Mouse (Mus musculus) frontal cortex, postnatal 36 days (tissue): ENCODE data around the gene Esam.
A peak's percentile ranks its signal among the peaks of the same experiment; 100 is the strongest.

Source experiments
- DNase-seq, 2 experiments: peaks; one replicate each; pipeline ENCODE4 v3.0.0; 2022; ENCODE audit warnings: low spot score in 2 of 2

Esam gene

DNA sequence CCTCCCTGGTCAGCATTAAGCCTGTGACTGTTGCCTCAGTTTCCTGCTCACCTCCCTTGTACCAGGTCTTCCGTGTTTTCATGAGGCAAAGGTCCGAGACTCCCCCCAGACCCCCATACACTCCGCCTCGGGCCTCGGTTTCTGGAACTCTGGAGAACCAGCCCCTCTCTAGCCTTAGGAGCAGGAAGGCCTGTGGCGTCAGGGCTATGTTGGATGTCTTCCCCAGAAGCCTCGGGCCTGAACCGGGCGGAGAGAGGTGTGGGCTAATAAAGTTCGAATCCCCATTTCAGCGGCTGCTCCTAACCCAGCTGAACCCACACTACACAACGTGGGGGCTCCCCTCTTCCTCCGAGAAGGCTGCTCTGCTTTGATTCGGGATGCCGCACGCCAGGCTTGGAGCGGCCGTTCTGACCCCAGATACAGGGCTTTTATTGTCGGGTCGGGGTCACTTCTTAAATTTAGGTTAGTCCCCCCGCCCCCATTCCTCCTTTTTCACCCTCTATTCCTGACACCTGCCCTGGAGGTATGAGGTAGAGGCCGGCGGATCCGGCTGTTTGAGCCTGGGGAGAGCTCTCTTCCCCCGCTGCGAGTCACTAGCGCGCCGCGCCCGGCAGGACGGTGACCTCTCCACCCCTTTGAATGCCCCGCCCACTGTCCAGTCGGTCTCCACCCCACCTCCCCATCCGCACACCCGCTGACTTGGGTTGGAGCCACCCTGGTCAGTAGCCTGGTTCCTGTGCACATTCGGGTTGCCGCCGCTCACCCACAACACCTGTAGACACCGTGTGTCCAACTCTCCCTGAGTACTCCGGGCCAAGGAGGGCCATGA lies at the start of gene Esam:
Gene Esam, plus strand, starts transcription at position 683 of the 829 bp plus-strand sequence.
- DNase-seq = no peak

DNA sequence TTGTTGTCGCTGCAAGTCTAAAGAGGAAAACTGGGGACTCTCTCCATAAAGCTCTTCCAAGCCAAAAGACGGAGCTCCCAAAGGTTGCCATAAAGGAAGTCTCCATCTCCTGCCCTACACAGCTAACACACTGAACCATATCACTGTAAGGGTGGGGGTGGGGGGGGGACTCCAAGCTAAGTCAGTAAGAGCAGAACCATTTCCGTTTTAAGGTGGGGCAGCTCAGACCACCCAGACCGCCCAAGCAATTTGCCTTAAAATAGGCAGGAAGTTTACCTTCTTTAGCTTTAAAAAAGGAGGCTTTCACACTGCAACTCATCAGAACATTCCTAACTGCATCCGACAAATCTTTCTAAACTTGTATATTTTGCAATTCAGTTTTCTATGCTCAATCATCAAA lies 42.7 kb upstream of the Esam start:
- no peak for DNase-seq

DNA sequence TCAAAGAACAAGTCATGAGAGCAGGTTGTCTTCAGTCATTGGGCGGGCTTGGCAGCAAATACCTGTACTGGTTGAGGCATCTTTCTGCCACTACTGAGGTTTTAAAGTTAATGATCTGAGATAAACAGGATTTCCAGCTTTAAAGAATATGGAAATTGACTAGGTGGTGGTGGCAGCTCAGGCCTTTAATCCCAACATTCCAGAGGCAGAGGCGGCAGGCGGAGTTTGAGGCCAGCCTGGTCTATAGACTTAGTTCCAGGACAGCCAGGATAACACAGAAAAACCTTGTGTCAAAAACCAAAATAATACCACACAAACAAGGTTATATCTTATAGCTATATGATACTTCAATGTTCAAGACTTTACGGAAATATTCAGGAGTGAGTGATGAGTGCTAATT lies 39.8 kb upstream of the Esam start:
- no peak for DNase-seq

DNA sequence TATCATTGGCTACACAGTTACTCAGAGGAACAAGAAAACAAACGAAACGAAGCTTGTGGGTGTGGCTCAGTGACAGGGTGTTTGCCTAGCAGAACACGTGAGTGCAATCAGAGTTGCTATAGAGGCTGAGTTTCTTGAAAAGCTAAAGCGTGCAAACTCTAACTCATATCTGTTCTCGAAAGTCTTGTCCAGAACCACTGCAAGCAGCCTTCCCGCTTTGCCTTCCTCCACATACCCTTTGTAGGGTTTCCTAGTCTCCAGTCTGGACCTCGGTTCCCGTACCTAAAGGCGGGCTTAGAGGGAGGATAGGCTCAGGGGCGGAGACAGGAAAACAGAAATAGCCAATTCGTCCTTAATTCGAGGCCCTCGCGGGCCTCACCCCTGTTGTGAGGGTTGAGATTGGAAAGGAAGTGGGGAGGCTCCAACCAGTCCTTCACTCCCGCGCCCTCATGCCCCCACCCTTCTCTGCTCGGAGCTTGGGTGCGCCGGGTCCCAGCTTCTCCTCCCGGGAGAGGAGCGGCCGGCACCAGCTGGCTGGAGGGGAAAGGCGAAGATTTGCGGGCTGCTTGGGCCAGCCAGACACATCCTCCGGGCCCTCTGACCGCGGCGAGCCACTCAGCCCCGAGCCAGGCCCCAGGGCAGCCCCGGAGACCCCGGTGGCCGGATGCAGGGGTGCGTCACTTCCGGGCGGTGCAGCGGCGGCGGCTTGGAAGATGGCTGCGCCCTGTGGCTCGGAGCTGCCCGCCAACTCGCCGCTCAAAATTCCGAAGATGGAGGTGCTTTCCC lies 39.1 kb upstream of the Esam start, which contains the start of gene Msantd2:
Gene Msantd2, plus strand, starts transcription at position 709 of the 786 bp plus-strand sequence.
- peak; percentile 83 to 89 for DNase-seq

DNA sequence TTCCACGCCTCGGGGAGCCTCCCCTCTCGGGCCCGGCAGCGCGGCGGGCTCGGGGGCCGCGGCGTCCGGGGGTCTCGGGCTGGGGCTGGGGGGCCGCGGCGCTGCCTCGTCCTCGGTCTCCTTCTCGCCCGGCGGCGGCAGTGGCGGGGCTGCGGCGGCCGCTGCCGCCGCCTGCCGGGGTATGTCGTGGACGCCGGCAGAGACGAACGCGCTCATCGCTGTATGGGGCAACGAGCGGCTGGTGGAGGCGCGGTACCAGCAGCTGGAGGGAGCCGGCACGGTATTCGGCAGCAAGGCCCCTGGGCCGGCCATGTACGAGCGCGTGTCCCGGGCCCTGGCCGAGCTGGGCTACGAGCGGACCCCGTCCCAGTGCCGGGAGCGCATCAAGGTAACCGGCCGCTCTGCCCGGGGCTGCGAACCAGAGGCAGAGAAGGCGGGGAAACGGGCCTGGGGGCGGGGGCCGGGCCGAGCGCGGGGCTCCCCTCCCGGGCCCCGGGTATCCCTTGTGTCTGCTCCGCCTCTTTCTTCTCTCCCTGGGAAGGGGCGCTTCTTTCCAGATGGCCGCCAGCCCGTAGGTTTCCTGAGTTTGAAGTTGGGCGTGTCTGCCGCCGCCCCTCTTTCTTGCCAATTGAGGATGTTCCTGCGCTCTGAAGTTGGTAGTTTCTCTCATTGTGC lies 38.3 kb upstream of the Esam start:
- DNase-seq = peak; percentile 28 to 36

DNA sequence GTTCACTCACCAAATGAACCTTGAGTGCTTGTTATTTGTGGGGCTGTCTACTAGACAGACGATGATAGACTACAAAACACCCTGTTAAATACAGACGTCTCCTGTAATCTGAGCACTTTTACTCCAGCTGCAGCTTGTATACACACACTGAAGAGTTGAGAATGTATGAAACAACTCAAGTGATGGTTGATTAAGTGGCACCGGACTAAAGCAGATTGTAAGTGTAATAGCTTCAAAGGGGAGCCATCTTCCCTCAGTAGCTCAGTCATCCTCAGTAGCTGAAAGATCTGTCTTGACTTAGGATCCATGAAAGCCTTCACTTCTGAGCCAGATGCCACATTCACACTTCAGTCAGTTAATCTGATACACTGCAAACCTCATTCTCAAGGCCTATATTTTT lies 32.1 kb upstream of the Esam start:
- DNase-seq = no peak

DNA sequence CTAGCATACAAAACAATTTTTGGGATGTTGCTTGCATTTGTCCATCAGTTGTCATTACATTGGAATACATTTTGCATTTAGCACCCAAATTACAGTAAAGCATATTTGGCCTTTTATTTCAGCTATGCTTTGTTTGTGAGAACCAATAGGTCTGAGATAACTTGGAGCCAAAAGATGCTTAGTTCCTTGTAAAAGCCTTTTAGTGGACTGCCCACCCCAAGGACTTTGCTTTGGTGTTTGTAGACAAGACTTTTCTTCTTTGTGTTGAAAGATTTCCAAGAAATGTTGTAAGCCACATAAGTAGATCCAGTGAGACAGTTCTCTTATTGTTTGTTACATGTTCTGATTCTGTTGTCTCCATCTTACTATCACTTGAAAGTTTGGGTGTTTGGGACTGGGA lies 31.6 kb upstream of the Esam start:
- DNase-seq = no peak

DNA sequence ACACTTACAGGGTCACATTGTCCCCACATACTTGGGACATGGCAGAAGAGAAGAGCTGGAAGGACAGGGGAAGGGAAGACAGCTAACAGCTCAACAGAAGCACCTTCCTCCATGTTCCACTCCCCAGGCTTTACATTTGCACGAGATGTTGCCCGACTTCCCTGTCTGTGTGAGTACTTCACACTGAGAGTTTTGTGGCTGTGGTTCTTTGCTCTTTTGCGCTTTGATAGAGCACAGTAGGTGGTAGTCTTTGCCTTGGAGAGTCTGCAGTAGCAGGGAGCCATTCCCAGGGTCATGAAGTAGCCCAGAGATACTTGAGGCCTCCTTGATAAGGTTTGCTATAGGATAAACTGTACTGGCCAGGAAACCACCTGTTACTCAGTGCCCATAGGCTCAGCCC lies 27.7 kb upstream of the Esam start:
- no peak for DNase-seq

DNA sequence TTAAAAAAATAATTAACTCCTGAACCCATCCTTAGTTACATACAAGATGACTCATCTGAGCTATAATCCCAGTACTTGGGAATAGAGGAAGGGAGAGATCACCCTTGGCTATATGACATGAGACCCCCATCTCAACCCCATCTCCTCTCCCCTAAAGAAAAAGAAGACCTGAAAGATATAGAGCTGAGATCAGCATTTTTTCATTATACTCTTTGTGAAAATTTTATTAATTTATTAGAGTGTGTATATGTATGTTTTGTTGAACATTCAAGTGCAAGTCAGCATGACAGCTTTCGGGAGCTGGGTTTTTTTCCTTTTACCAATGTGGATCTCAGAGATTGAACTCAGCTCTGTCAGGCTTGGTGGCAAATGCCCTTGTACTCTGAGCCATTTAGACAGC lies 26.7 kb upstream of the Esam start:
- DNase-seq = no peak

DNA sequence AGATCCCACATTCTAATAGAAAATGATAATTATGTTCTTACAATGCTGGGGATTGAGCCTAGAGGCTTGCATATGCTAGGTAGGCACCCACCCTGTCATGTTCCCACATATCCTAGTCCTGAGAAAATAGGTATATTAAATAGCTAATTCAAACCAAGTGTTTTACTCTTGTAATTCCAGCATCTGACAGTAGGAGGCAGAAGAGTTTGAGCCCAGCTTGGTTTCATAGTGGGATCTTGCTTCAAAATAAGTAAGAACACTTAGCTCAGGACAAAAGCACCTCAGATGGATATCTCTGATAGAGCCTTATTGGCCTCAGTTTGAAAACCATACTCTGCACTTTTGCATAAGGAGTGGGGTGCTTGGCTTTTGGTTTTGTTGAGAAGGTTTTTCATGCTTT lies 23.5 kb upstream of the Esam start:
- no peak for DNase-seq

DNA sequence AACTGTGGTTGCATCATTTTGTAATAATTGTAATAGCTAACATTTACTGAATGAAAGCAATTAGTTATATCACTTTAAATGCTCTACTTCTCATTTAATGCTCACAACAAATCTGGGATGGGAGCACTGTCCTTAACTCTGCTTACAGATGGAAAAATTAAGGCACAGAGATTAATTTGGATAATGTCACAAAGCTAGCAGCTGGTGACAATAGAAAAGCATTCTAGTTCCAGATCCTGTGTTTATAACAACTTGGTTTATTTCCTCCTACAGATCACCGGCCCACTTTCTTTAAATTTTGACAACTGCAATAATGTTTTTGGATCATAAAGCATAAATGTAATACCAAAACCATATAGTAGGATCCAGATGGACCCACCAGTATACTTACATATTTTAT lies 21.9 kb upstream of the Esam start:
- no peak for DNase-seq

DNA sequence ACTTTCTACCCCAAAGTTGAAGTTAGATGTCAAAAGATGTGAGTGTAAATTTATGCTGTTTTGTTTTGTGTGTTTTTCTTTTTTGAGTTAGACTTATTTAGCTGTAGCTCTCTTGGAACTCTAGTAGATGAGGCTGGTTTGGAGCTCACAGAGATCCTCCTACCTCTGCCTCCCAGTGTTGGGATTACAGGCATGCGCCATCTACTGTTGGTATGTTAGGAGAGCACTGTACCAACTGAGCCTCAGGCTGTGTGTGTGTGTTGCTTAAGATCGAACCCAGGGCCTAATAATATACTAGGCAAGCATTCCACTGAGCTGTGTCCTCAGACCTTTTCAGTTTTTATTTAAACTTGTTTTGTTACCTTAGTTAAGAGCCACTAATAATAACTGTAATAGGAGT lies 15.8 kb upstream of the Esam start:
- DNase-seq = no peak

DNA sequence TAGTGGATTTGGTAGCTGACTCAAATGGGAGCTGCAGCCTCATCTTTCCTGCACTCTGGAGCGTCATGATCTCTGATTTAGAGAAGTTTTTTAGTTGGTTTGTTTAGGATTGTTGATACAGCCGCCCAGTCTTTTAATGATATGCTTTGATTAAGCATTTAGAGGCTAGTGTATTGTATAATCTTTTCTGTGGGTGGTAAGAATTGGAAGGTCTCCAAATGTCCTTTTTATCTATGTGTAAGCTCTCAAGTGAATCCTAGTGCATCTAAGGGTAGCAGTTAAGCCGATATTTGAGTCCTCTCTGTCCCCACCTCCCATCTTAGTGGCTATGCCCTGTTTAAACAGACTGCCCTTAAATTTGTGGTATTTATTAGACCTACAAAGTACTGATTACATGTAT lies 13.4 kb upstream of the Esam start:
- DNase-seq = no peak

DNA sequence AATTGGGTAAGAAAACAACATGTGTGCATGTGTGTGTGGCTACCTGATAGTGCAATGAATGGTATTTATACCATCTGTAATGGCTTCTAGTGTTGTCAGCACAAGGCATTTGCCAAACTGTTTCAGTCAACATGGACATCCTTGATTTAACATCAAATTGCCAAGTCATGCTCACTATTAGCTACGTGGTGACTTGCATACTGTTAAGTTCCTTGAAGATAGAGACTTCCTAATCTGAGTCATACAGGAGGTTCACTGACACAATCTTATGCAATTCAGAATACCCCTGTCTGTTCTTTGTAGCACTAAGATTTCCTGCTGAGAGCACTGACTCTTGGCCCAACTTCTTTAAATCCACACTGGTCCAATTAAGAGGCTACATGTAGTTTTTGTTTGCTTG lies 10.4 kb upstream of the Esam start:
- no peak for DNase-seq

DNA sequence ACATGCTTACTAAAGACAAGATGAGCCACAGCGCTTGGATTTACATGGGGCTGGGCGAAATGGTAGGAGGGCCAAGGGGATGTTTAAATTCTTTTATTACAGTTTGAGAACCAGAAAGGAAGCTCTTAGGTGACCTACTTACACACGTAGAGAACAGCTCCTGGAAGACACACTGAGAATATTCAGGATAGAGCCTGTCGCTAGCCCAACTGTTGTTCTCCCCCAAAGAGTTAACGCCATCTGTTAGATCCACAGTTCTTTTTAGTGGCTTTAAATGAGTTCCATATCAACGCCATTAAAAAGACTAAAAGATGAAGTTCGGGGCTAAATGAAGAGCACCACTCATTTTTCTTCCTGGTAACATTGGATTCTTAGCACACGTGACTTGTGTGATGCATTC lies 8.9 kb upstream of the Esam start:
- DNase-seq = peak in 1 of 2 experiments; percentile 57

DNA sequence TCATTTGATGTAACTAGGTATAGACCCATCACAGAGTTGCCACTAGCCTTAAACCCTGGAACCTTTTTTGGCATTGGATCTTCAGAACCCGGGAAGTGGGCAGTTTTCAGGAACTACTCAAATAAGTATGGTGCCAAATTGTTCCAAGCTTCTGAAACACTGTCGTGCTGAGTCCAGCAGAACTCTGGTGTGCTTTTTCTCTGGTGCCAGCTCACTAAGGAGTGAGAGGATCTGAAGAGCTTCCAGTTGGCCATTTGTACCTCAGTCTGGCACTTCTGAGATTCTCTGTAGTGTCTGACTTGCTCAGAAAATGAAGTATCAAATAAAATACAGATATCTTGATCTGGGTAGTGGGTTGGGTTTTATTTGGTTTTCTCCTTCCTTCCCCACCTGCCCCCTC lies 7.9 kb upstream of the Esam start:
- DNase-seq = peak in 1 of 2 experiments; percentile 11

DNA sequence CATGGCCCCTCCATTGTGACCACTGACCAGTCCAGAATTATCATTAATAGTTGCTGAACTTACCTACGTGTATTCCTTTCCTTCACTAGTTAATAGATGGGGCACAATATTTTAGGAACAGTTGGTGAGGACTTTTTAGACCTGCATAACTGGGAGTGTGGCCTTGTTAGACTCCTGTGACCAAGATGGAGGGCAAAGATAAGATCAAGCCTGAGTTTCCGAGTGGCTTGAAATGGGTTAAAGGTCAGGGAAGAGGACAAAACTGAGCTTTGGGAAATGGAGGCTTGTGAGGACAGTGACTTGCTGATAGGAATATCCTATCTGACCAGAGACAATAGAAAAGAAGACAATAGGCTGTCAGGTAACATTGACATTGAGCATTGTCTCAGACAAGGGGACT lies 2.4 kb upstream of the Esam start:
- no peak for DNase-seq

DNA sequence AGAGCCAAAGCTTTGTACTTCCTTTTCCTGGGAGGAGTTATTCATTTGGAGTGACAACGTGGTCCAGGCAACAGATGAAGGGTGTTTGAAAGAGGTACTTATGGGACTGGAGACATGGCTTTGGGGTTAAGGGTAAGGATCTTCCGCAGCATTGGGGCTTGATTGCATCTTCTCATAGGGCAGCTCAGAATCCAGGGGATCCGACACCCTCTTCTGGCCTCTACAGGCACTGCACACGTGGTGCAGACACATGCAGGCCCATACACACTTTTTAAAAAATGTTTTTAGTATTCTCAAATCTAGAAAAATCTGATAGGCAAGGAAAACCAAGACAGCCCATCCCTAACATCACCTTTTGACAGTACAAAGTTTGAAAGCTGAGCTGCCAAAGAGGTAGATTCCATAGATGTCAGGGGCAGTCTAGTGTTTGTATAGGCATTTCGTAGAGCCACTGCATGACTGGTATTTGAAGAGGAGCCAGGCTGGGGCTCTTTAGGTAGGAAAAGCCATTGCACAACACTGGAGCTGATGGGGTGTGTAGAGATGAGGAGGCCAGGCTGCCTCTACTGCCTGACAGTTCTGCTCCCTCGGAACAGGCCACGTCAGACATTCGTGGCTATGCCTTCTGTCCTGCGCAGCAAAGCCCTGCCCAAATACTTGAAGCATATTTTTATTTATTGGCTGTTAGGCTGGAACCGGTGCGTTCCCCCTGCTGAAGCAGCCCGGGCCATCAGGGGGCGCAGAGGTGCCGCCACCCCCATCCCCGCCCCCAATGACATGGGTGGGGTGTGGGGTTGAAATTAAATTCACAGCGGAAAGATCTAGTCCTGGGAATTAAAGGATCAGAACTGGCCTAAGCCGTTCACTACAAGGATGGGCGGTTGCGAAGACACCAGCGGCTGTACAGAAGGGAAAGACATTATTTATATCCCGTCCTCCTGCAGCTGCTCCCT lies 1.2 kb upstream of the Esam start:
- DNase-seq = peak in 1 of 2 experiments; percentile 9

DNA sequence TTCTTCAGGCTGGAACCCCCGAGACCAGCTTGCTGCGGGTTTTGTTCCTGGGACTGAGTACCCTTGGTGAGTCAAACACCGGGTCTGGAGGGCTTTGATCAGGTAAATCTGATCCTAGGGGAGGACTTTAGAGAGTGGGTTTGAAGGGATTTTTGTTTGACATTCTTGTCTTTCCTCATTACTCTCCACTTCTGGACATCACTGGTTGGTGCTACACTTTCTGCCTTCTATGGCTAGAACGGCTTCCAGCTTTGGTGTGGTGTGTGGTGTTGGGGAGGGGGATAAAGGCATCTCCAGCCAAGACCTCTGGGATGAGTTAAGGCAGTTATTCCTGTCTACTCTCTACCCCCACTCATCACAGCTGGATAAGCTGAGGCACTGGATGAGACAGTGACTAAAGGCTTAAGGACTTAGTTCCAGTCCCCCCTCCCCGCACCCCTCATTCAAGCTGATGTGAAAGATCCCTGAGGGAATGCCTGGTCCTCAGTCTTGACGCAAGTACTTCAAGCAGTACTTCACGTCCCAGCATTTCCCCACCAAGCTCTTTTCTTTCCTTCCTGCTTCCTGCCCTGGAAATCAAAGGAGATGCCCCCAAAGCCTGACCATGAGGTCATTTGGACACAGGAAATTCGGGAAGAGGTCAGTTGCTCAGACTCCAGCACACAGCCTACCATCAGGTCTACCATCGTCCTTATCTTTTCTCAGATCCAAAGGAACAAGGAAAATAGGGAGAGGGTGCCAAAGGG lies 520 bp downstream of the Esam start:
- DNase-seq = no peak

DNA sequence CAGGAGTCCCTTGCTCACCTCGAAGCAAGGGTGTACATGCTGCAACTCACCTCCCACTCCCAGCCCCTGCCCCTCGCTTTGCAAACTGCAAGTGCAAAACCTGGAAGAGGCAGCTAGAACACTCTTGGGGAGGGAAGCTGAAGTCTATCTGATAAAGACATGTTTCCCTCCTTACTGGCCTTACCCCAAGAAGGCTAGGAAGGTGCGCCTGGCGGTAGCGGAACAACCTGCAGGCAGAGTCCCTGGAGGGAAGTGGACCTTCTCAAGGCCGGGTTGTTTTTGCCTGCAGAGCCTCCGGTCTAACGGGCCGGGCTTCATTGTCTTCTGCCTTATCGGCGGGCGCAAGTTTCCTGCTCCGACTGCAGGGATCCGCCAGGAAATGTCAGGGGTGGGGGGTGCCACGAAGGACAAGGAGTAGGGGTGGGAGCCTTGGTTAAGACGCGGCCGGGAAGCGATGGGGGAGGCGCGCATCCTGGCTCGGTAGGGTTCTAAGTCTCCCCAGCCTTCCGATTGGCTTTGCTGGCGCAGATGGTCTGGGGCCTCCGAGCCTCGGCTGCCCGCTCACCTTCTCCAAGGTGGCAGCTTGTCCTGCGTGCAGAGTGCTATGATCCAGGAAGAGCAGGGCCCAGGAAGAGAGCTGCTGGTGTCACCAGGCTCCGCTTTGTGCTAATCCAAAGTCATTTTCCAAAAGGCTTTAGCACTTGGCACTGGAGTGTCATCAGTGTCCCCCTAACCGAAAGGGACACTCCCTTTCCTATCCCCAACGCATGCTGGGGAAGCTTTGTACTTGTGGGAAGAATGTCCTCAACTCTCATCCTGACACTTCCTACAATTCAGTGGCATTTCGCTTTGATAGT lies 2.4 kb downstream of the Esam start:
- DNase-seq = no peak
